Mouse (Mus musculus): Measurements from ENCODE around the gene Arhgap24. TPM values are rescaled to one million over a fixed set of nuclear protein-coding genes. Genes with fewer than 3 reads are reported as not detected.

The Arhgap24 gene
- polyA plus RNA-seq, 1 experiment from 2014 or later = 3.4 TPM

DNA sequence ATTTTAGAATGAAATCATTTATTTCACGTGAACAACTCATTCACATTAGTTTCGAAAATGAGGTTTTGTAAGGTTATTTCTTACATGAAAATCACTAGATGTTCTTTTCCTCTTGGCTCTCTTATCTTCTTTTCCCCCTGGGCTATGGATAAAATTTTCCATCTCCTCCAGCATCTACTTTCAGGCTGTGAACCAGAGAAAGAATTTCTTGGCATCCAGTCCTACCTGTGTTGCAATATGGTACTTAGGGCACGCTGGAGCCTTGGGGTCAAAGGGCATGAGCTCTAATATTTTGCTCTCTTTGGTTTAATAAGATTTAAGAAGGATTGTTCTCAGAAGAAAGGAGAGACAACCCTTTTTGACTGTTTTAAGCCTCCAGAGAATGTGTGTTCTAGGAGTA lies 132.4 kb downstream of the Arhgap24 start:
- no peaks in the 10 kb centered on the region for H3K27me3 ChIP-seq
- no peak overlapping the region for H3K27ac ChIP-seq (replicated peaks)
- H3K9me3 ChIP-seq = no peaks in the 10 kb centered on the region
- H3K36me3 ChIP-seq = no peaks in the 10 kb centered on the region
- 79% methylated on average over 3 of the region's 3 CpGs for WGBS
- no peaks in the 10 kb centered on the region for H3K4me1 ChIP-seq
- H3K9ac ChIP-seq (replicated peaks) = no peak overlapping the region
- no peak overlapping the region for H3K4me2 ChIP-seq (replicated peaks)
- ATAC-seq (replicated peaks) = no peak
- H3K4me3 ChIP-seq = no peak overlapping the region

- Histone ChIP-seq H3K27me3 (no peaks in the 10 kb centered on the region), H3K36me3 (no peaks in the 10 kb centered on the region), H3K9ac (replicated peaks) (no peak overlapping the region), H3K4me3 (no peak overlapping the region), H3K9me3 (no peaks in the 10 kb centered on the region), H3K4me1 (no peaks in the 10 kb centered on the region), H3K27ac (replicated peaks) (no peak overlapping the region), H3K4me2 (replicated peaks) (no peak overlapping the region)
- ATAC-seq (replicated peaks) = no peak
- WGBS = 96% methylated on average over 2 of the region's 2 CpGs
Measured at GRCm38 (mm10) chr5:102614081-102614480, 132.9 kb downstream of the Arhgap24 start.

DNA sequence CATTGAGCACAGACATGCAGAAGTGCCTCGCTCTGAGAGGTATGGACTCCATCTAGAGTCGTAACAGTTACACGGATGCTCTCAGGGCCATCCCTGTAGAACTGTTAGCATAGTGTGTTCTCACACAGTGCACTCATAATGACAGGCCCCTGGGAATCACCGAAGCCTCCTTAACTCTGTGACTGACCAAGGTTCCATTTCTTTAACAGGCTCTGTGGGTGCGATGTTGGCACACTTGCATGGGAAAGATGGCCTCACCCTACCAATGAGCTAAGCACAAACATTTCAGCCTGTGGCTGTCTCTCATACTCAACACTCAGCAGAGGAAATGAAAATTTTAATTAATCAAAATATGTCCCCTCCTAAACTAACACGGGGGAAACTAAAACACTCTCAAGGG lies 134.1 kb downstream of the Arhgap24 start:
- Histone ChIP-seq H3K9me3 (no peaks in the 10 kb centered on the region), H3K4me3 (no peak overlapping the region), H3K27ac (replicated peaks) (no peak overlapping the region), H3K4me1 (no peaks in the 10 kb centered on the region), H3K36me3 (no peaks in the 10 kb centered on the region), H3K4me2 (replicated peaks) (no peak overlapping the region), H3K9ac (replicated peaks) (no peak overlapping the region), H3K27me3 (no peaks in the 10 kb centered on the region)
- no peak for ATAC-seq (replicated peaks)
- WGBS = 95% methylated on average over 6 of the region's 6 CpGs

DNA sequence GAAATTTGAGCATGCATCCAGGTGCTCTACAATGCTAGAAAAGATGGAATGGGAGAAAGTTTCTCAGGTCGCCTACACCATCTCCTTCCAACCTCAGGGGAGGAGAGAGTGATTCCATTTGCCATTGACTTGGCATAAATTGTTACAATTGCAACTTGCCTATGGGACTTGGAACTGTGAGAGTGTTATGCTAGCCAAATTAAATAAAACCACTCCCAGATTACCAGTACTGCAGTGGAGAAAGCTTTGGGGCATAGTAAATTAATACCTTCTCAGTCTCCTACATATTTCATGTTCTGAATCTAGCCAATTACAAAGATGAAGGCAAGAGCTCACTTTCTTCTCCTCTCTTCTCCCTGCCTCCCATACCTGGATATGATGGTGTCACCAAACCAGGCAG lies 139.8 kb downstream of the Arhgap24 start:
- WGBS = 89% methylated on average over 1 of the region's 1 CpGs
- Histone ChIP-seq H3K36me3 (no peaks in the 10 kb centered on the region), H3K4me1 (no peaks in the 10 kb centered on the region), H3K9me3 (no peaks in the 10 kb centered on the region), H3K4me3 (no peak overlapping the region), H3K27me3 (no peaks in the 10 kb centered on the region), H3K27ac (replicated peaks) (no peak overlapping the region), H3K4me2 (replicated peaks) (no peak overlapping the region), H3K9ac (replicated peaks) (no peak overlapping the region)
- ATAC-seq (replicated peaks) = no peak

GRCm38 (mm10) chr5:102623807-102624435 lies 142.7 kb downstream of the Arhgap24 start:
- no peak for ATAC-seq (replicated peaks)
- Histone ChIP-seq H3K27me3 (no peaks in the 10 kb centered on the region), H3K9me3 (no peaks in the 10 kb centered on the region), H3K36me3 (no peaks in the 10 kb centered on the region), H3K4me2 (replicated peaks) (no peak overlapping the region), H3K9ac (replicated peaks) (no peak overlapping the region), H3K4me1 (no peaks in the 10 kb centered on the region), H3K27ac (replicated peaks) (no peak overlapping the region), H3K4me3 (no peak overlapping the region)
- 69% methylated on average over 3 of the region's 3 CpGs for WGBS

DNA sequence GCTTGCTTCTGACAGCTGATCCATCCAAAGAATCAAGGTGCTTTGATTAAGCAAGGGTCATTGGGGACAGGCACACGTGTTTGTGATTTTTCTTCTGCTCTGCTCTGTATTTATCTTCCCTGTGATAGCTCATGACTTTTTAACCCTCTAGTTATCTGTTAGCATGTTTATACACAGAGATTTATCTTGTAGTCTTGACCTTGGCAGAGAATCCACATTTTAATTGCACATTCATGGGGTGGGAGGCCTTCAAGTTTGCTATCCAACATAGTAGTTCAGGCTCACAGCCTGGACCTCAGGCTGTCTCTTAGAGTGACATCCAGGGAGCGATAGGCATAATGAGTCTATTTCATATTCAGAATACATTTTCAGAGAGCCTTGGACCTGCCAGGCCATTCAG lies 145.5 kb downstream of the Arhgap24 start:
- H3K9me3 ChIP-seq = no peaks in the 10 kb centered on the region
- 75% methylated on average over 2 of the region's 2 CpGs for WGBS
- no peak overlapping the region for H3K4me3 ChIP-seq
- H3K36me3 ChIP-seq = no peaks in the 10 kb centered on the region
- no peaks in the 10 kb centered on the region for H3K27me3 ChIP-seq
- no peak for ATAC-seq (replicated peaks)
- H3K4me1 ChIP-seq = no peaks in the 10 kb centered on the region
- no peak overlapping the region for H3K27ac ChIP-seq (replicated peaks)
- H3K9ac ChIP-seq (replicated peaks) = no peak overlapping the region
- no peak overlapping the region for H3K4me2 ChIP-seq (replicated peaks)

DNA sequence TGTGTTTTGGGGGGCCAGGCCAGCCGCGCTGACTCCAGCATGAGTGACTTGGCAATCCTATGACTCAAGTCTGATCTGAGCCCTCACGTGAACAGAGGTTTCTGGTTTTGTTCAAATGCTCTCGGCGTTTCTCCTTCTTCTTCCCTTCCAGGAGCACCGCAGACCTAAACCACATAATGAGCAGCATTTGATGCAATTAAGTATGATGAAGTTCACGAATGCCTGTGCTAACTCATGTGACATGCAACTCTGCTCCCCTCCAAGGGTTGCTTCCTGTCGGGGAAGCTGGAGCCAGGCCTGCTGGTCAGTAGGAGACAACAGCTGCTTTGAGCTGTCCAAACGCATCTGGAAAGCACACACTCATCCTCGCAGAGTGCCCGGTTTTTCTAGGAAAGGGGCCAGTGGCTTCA lies 148.2 kb downstream of the Arhgap24 start:
- no peaks in the 10 kb centered on the region for H3K4me1 ChIP-seq
- no peaks in the 10 kb centered on the region for H3K9me3 ChIP-seq
- no peak for ATAC-seq (replicated peaks)

DNA sequence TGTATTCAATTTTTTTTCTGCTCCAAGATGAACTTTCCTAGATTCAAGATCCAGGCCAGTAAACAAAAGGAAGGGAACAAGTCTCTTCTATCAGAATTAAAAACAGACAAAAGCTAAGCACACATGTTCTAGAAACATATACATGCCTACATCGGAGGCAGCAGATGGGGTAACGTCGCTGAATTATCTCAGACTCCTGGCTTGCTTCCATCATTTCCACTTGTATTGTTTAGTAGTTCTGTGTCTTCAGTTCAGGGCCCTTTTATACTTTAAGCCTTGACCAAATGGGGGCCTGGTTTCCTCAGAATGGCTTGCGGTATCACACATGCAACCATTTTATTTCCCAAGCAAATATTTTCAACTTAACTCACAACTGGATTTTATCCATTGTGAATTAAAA lies 154.4 kb downstream of the Arhgap24 start:
- 50% methylated on average over 4 of the region's 4 CpGs for WGBS
- Histone ChIP-seq H3K9me3 (no peaks in the 10 kb centered on the region), H3K4me1 (no peaks in the 10 kb centered on the region), H3K27me3 (no peaks in the 10 kb centered on the region), H3K36me3 (no peaks in the 10 kb centered on the region), H3K4me2 (replicated peaks) (no peak overlapping the region), H3K27ac (replicated peaks) (no peak overlapping the region), H3K9ac (replicated peaks) (no peak overlapping the region), H3K4me3 (no peak overlapping the region)
- no peak for ATAC-seq (replicated peaks)

More for the DNA sequence above, 148.2 kb downstream of the Arhgap24 start:
- Histone ChIP-seq H3K9ac (replicated peaks) (no peak overlapping the region), H3K27ac (replicated peaks) (no peak overlapping the region), H3K4me2 (replicated peaks) (no peak overlapping the region), H3K27me3 (no peaks in the 10 kb centered on the region), H3K36me3 (no peaks in the 10 kb centered on the region), H3K4me3 (no peak overlapping the region)
- 89% methylated on average over 11 of the region's 11 CpGs for WGBS

DNA sequence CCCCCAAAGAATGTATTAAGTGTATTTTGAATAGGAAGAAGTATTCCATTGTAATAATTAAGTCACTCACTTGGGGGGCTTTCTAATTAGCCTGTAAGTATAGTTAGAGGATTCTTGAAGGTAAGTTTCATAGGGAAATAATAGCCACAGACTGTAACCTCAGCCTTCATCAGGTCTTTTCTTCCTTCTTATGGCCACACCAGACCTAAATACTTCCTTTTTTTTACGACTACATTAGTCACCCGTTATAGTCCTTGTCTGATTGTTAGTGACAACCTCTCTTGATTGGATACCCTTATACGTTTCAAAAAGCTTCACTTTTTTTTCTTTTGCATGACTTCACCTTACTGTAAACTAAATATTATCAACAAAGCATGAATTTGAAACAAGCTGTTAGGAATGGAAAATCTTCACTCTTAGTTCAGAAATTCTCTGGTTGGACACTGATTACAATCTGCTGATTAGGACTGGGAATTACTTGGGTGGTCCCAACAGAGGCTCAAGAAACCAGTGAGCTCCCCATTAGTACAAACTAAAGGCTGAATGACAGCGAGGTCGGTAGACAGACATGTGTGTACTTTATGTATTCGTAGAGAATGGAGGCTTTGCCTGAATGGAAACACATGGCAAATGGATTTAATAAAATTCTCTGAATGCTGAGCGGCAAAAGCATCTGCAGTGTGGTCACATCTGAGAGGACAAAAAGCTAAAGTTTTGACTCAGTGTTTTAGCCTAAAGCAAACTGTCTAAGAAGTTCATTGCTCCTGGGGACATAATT lies 158.8 kb downstream of the Arhgap24 start:
- no peak for ATAC-seq (replicated peaks)
- H3K4me3 ChIP-seq = no peak overlapping the region
- H3K9me3 ChIP-seq = no peaks in the 10 kb centered on the region
- WGBS = 55% methylated on average over 7 of the region's 7 CpGs
- no peaks in the 10 kb centered on the region for H3K27me3 ChIP-seq
- H3K4me1 ChIP-seq = no peaks in the 10 kb centered on the region
- H3K27ac ChIP-seq (replicated peaks) = no peak overlapping the region
- H3K9ac ChIP-seq (replicated peaks) = no peak overlapping the region
- H3K4me2 ChIP-seq (replicated peaks) = no peak overlapping the region
- no peaks in the 10 kb centered on the region for H3K36me3 ChIP-seq

DNA sequence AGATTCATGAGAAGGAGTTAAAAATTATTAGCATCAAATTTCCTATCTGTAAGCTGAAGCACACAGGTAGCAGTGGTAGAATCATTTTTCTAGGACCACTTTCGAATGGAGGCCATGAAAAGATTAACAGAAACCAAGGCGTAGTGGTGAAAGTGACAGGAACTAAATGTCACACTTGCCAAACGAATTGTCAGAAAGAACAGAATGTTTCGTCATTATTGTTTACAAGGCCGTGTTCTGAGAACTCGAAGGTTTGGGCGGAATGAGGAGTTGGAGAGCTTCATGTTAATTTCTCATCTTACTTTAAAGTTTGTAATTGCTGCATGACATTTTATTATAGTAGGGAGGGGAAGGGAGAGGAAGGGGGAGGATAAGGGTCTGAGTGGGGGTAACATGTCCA lies 162.2 kb downstream of the Arhgap24 start:
- no peak for ATAC-seq (replicated peaks)
- 93% methylated on average over 7 of the region's 7 CpGs for WGBS
- no peaks in the 10 kb centered on the region for H3K27me3 ChIP-seq
- no peak overlapping the region for H3K27ac ChIP-seq (replicated peaks)
- H3K4me1 ChIP-seq = no peaks in the 10 kb centered on the region
- H3K9me3 ChIP-seq = no peaks in the 10 kb centered on the region
- no peak overlapping the region for H3K9ac ChIP-seq (replicated peaks)
- no peaks in the 10 kb centered on the region for H3K36me3 ChIP-seq
- no peak overlapping the region for H3K4me2 ChIP-seq (replicated peaks)
- H3K4me3 ChIP-seq = no peak overlapping the region

DNA sequence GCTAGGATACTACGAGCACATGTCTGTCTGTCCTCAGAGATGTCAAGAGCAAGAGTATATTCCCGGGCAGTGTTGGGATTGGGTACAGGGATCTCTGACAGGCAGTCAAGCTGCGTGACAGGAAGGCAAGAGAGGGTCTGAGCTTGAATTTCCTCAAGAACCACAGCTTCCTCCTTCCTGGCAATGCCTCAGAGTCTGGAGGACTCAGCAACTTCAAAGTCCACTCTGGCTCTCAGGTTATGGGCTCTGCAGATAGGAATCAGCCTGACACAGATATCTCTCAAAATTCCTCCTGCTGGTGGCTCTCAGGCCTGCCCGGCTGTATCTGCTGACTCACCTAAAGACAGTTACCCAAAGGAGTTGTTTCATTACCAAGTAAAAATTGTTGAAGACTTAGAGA lies 162.6 kb downstream of the Arhgap24 start:
- no peak overlapping the region for H3K9ac ChIP-seq (replicated peaks)
- no peak overlapping the region for H3K4me3 ChIP-seq
- no peak for ATAC-seq (replicated peaks)
- no peaks in the 10 kb centered on the region for H3K27me3 ChIP-seq
- 90% methylated on average over 4 of the region's 4 CpGs for WGBS
- no peak overlapping the region for H3K27ac ChIP-seq (replicated peaks)
- no peaks in the 10 kb centered on the region for H3K9me3 ChIP-seq
- H3K36me3 ChIP-seq = no peaks in the 10 kb centered on the region
- H3K4me1 ChIP-seq = no peaks in the 10 kb centered on the region
- H3K4me2 ChIP-seq (replicated peaks) = no peak overlapping the region

DNA sequence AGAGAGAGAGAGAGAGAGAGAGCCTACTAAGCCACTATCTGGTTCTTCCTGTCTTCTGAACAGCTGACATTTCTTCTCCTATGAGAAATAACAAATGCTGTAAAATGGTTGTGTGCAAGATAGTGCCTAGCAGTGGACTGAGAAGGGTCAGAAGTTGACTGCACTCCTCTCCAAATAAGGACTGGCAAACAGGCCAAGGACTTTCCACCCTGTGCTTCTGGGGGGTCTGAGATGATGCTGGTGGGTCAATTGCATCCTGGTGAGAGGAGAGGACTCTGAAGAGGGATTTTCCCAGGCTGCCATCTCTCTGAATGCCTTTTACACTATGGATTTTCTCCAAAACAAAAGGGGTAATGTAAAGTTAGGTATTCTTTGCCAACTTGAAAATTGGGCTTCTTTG lies 177.9 kb downstream of the Arhgap24 start:
- Histone ChIP-seq H3K4me2 (replicated peaks) (no peak overlapping the region), H3K36me3 (no peaks in the 10 kb centered on the region), H3K27me3 (no peaks in the 10 kb centered on the region), H3K27ac (replicated peaks) (no peak overlapping the region), H3K9ac (replicated peaks) (no peak overlapping the region), H3K9me3 (no peaks in the 10 kb centered on the region), H3K4me1 (no peaks in the 10 kb centered on the region), H3K4me3 (no peak overlapping the region)
- ATAC-seq (replicated peaks) = no peak

Data from forebrain, embryonic 15.5 days (tissue).